Mouse (Mus musculus): ENCODE measurements around the gene Smg8.

The Smg8 gene

DNA sequence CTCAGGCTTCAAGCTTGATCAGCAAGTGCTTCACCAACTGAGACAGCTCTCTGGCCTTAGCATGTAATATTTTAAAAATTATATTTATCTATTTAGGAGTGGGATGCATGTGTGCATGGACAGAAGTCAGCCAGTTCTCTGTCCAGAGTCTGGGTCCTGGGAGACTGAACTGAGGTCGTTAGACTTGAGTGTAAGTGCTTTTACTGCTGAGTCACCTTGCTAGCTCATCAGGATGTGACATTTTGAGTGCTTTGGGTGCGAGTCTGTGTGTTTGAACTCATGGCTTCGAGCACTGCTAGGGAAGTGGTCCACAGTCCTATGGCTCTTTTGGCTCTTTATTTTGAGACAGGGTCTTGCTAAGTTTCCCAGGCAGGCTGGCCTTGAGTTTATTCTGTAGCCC lies 43.5 kb downstream of the Smg8 start:
- in situ Hi-C loops (cut with MseI, MboI) = no loop called here

DNA sequence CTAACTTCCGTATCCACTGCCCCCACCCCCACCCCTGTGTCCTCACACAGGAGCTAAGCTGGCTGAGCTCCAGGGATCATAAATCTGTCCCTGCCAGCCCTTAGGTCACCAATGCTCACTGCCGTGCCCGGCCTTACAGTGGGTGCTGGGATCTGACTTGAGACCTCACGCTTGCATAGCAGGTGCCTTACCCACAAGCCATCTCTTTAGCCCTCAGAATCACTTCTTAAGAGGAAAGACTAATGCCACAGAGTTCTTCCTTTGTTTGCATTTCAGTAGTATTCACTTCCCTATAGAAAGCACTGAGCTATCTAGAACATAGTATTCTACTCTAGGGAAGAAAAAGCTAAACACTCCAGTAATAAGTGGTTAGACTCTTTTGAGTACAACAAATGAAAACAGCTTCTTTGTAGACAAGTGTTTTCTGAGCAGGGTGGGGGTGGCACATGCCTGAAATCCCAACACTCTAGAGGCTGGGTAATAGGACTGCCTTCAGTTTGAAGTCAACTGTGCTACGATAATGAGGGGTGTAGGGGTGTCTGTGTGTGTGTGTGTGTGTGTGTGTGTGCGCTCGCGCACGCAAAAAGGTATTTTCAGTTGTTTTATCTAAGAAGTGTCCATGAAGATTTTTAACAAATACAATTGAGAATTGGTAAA lies 47.1 kb downstream of the Smg8 start:
- in situ Hi-C loops (cut with MseI, MboI) = no loop called here

DNA sequence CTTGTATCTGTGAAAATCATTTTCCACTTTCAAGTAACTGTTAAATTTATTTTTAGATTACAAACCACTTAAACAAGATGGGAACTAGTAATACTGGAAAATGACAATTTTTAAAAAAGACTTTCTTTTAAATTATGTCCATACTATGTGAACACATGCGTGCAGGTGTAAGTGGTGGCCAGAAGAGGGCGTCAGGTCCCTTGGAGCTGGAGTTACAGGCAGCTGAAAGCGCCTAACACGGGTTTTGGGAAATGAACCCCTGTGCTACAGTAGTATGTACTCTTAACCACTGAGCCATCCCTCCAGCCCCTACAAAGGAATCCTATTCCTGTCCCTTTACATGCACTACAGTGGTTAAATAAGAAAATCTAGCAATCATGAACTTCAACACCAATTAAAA lies 50.4 kb downstream of the Smg8 start:
- in situ Hi-C loops (cut with MseI, MboI) = no loop called here

DNA sequence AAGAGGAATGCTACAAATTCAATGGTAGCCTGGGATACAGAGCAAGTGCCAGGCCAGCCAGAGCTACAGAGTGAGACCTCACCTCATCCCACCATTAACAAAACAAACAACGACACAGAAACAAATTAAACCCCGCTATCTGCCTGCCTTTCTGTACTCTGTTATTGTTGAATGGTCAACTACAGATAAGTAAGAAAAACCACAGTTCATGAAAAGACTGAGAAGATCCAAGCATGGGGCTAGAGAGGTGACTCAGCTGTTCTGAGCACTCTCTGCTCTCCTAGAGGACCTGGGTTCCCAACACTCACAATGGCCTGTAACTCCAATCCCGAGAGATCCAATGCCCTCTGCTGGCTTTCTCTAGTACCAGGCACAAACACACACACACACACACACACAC lies 58.4 kb downstream of the Smg8 start:
- in situ Hi-C loops (cut with MseI, MboI) = no loop called here
